ENCODE assay signal across 8 mouse cellular contexts in genomic region chr11:62788935-62789616, GRCm38 (mm10). TPM values are rescaled to one million over a fixed set of nuclear protein-coding genes. Genes with fewer than 3 reads are reported as not detected.
DNase-seq lines count a peak whose midpoint lies in the region; ATAC-seq and TF ChIP-seq lines count a peak whose summit lies in the region.

TSS of gene Zfp286 (minus strand) at chr11:62789462.

- H3K9me3 ChIP-seq in hindbrain, embryonic 13.5 days: peaks cover 15% of the 10 kb centered on the region
- H3K9me3 ChIP-seq in lung, postnatal 0 days (ENCODE audit: low read length): no peaks in the 10 kb centered on the region

- WGBS in hindbrain, embryonic 13.5 days: 6% methylated on average over 34 of the region's 34 CpGs
- 7% methylated on average over 34 of the region's 34 CpGs for WGBS in lung, postnatal 0 days
- WGBS in thymus, adult 2 months: 9% methylated on average over 34 of the region's 34 CpGs

- H3K4me2 ChIP-seq in hindbrain, embryonic 13.5 days: peak within 1 kb of the TSS; percentile 74
- peak within 1 kb of the TSS; percentile 82 for H3K4me2 ChIP-seq in lung, postnatal 0 days (replicated peaks; ENCODE audit: low read depth, low read length)

- H3K27ac ChIP-seq in hindbrain, embryonic 13.5 days: peak within 1 kb of the TSS; percentile 81
- H3K27ac ChIP-seq in lung, postnatal 0 days (ENCODE audit: low read length): no peak within 1 kb of the TSS
- no peak within 1 kb of the TSS for H3K27ac ChIP-seq in thymus, adult 2 months (ENCODE audit: control insufficient read depth, insufficient read depth, low read length)

- TF ChIP-seq EP300 in lung, postnatal 0 days (IDR thresholded peaks at IDR 0.05): no peak

- no peak for TF ChIP-seq CTCF in lung, postnatal 0 days (IDR thresholded peaks at IDR 0.05)
- peak; percentile 41; the same call in 1 of the 2 replicates for TF ChIP-seq CTCF in thymus, adult 2 months (IDR thresholded peaks at IDR 0.05; ENCODE audit: borderline replicate concordance, control insufficient read depth, extremely low read depth, insufficient read depth, low read length, poor library complexity)

- H3K36me3 ChIP-seq in hindbrain, embryonic 13.5 days: peaks cover 31% of the 10 kb centered on the region
- 0 out of 2 replicates have a peak, but pooled peaks cover under 1% of the 10 kb centered on the region for H3K36me3 ChIP-seq in lung, postnatal 0 days (ENCODE audit: insufficient read depth, low read length)
- no peaks in the 10 kb centered on the region for H3K36me3 ChIP-seq in thymus, adult 2 months (ENCODE audit: control insufficient read depth, insufficient read depth, low read length)

- peaks cover 18% of the 10 kb centered on the region for H3K4me1 ChIP-seq in hindbrain, embryonic 13.5 days (replicated peaks)
- H3K4me1 ChIP-seq in lung, postnatal 0 days (ENCODE audit: insufficient read depth, low read depth, low read length): peaks cover 3% of the 10 kb centered on the region; the same call in 1 of the 2 replicates
- peaks cover 6% of the 10 kb centered on the region for H3K4me1 ChIP-seq in thymus, adult 2 months (replicated peaks; ENCODE audit: control insufficient read depth, insufficient read depth, low read length)

- peak; percentile 98 for DNase-seq in R1 (ENCODE audit: low read depth, low spot score)
- peak; percentile 96 to 97 for DNase-seq in cerebellum, postnatal 10 days
- peak; percentile 88 for DNase-seq in frontal cortex, postnatal 25 days (ENCODE audit: low spot score in 2 of 2)
- peak; percentile 90 to 92 for DNase-seq in layer of hippocampus, postnatal 14 days (ENCODE audit: low spot score in 2 of 2)
- DNase-seq in lung, postnatal 0 days (ENCODE audit: low spot score): peak; percentile 93
- DNase-seq in ovary, postnatal 10 days (ENCODE audit: low spot score): peak; percentile 61
- peak; percentile 94 for DNase-seq in thymus, adult 2 months

- peak; percentile 68 for TF ChIP-seq POLR2A in thymus, adult 2 months (IDR thresholded peaks at IDR 0.05; ENCODE audit: control insufficient read depth, extremely low read depth, insufficient read depth, low read length, poor library complexity)

- peak within 1 kb of the TSS; percentile 63 for H3K4me3 ChIP-seq in hindbrain, embryonic 13.5 days
- peak within 1 kb of the TSS; percentile 46 for H3K4me3 ChIP-seq in lung, postnatal 0 days (ENCODE audit: low read depth, low read length)
- H3K4me3 ChIP-seq in thymus, adult 2 months (ENCODE audit: control insufficient read depth, insufficient read depth, low read length): peak within 1 kb of the TSS; percentile 90

- H3K27me3 ChIP-seq in hindbrain, embryonic 13.5 days: no peaks in the 10 kb centered on the region
- no peaks in the 10 kb centered on the region for H3K27me3 ChIP-seq in lung, postnatal 0 days (replicated peaks; ENCODE audit: insufficient read depth, low read length)
- H3K27me3 ChIP-seq in thymus, adult 2 months (ENCODE audit: control insufficient read depth, insufficient read depth, low read length): no peaks in the 10 kb centered on the region

- peak within 1 kb of the TSS; percentile 79 for H3K9ac ChIP-seq in hindbrain, embryonic 13.5 days
- 0 out of 2 replicates have a peak within 1 kb of the TSS, but pooled peaks have one; percentile 21 for H3K9ac ChIP-seq in lung, postnatal 0 days (replicated peaks; ENCODE audit: low read depth)

- peak; percentile 92 for ATAC-seq in hindbrain, embryonic 13.5 days (ENCODE audit: low FRiP score)
- ATAC-seq in lung, postnatal 0 days: peak; percentile 96

RNA-seq across cellular contexts. Expression of gene Zfp286, which starts in this region (rescaled TPM):
- polyA plus RNA-seq in hindbrain, embryonic 13.5 days (2015; fragmentation: Nextera tagmentation; extraction: Ambion mirVana): 29.0 and 32.8 TPM in 2 replicates
- total RNA-seq in layer of hippocampus, postnatal 14 days (2021): 10 to 100 TPM; 21.3 to 21.5 TPM
- 4.7 and 5.1 TPM in 2 replicates for polyA plus RNA-seq in lung, postnatal 0 days (2015; fragmentation: Nextera tagmentation; extraction: Ambion mirVana)
- polyA plus RNA-seq in thymus, adult 2 months (2012; rRNA removed): 4.8 and 5.0 TPM in 2 replicates
